Mouse (Mus musculus): ENCODE measurements at regions not wholly inside any gene's neighbourhood (a gene's known extent, or its start where the extent isn't known, plus 50 kb on each side); places are given as distances from the start of the nearest gene placed in this dataset.

- no peak for DNase-seq (ENCODE audit: low read depth, low spot score)
Measured at GRCm38 (mm10) chr1:63920181-63920933, 151.3 kb upstream of the 4933402D24Rik start.

GRCm38 (mm10) chr1:63918200-63918599, 149.1 kb upstream of the 4933402D24Rik start:
- DNase-seq (ENCODE audit: low read depth, low spot score): no peak

- DNase-seq (ENCODE audit: low read depth, low spot score): no peak
Measured at GRCm38 (mm10) chr1:63916907-63917650, 148.0 kb upstream of the 4933402D24Rik start.

GRCm38 (mm10) chr1:63910765-63911164, 141.7 kb upstream of the 4933402D24Rik start:
- DNase-seq (ENCODE audit: low read depth, low spot score): no peak

- no peak for DNase-seq (ENCODE audit: low read depth, low spot score)
Measured at GRCm38 (mm10) chr1:63909191-63909590, 140.1 kb upstream of the 4933402D24Rik start.

GRCm38 (mm10) chr1:63903620-63904019, 134.6 kb upstream of the 4933402D24Rik start:
- DNase-seq (ENCODE audit: low read depth, low spot score): no peak

- DNase-seq (ENCODE audit: low read depth, low spot score): no peak
Measured at GRCm38 (mm10) chr1:63903201-63903600, 134.1 kb upstream of the 4933402D24Rik start.

- DNase-seq (ENCODE audit: low read depth, low spot score): no peak
Measured at GRCm38 (mm10) chr1:63902391-63902790, 133.3 kb upstream of the 4933402D24Rik start.

- no peak for DNase-seq (ENCODE audit: low read depth, low spot score)
Measured at GRCm38 (mm10) chr1:63899631-63900577, 130.8 kb upstream of the 4933402D24Rik start.

GRCm38 (mm10) chr1:63898766-63899165, 129.7 kb upstream of the 4933402D24Rik start:
- DNase-seq (ENCODE audit: low read depth, low spot score): no peak

- no peak for DNase-seq (ENCODE audit: low read depth, low spot score)
Measured at GRCm38 (mm10) chr1:63897556-63897955, 128.5 kb upstream of the 4933402D24Rik start.

GRCm38 (mm10) chr1:63879570-63879969, 110.5 kb upstream of the 4933402D24Rik start:
- no peak for DNase-seq (ENCODE audit: low read depth, low spot score)

GRCm38 (mm10) chr1:63876589-63877251, 107.7 kb upstream of the 4933402D24Rik start:
- no peak for DNase-seq (ENCODE audit: low read depth, low spot score)

GRCm38 (mm10) chr1:63875297-63875962, 106.4 kb upstream of the 4933402D24Rik start:
- DNase-seq (ENCODE audit: low read depth, low spot score): no peak

- DNase-seq (ENCODE audit: low read depth, low spot score): no peak
Measured at GRCm38 (mm10) chr1:63871831-63872230, 102.8 kb upstream of the 4933402D24Rik start.

- DNase-seq (ENCODE audit: low read depth, low spot score): no peak
Measured at GRCm38 (mm10) chr1:63869342-63869741, 100.3 kb upstream of the 4933402D24Rik start.

GRCm38 (mm10) chr1:63857933-63858649, 89.0 kb upstream of the 4933402D24Rik start:
- DNase-seq (ENCODE audit: low read depth, low spot score): no peak

GRCm38 (mm10) chr1:63857468-63857867, 88.4 kb upstream of the 4933402D24Rik start:
- DNase-seq (ENCODE audit: low read depth, low spot score): no peak

- DNase-seq (ENCODE audit: low read depth, low spot score): no peak
Measured at GRCm38 (mm10) chr1:63856366-63856765, 87.3 kb upstream of the 4933402D24Rik start.

GRCm38 (mm10) chr1:63854794-63855193, 85.7 kb upstream of the 4933402D24Rik start:
- no peak for DNase-seq (ENCODE audit: low read depth, low spot score)
